Mouse (Mus musculus): ENCODE results near the gene Bivm.

Bivm gene

GRCm38 (mm10) chr1:44118239-44119054, at the start of gene Bivm, which contains the start of gene Kdelc1:
TSS of gene Bivm (plus strand) at chr1:44118957.
TSS of gene Kdelc1 (minus strand) at chr1:44118808.
- peak; percentile 94 to 95 for DNase-seq (ENCODE audit: low spot score in 2 of 2)

- peak; percentile 14 to 19 for DNase-seq (ENCODE audit: low spot score in 2 of 2)
Measured at GRCm38 (mm10) chr1:44101448-44102225, 17.1 kb upstream of the Bivm start.

GRCm38 (mm10) chr1:44102259-44102717, 16.5 kb upstream of the Bivm start, which contains the start of gene Tex30:
TSS of gene Tex30 (minus strand) at chr1:44102441.
- peak; percentile 91 to 93 for DNase-seq (ENCODE audit: low spot score in 2 of 2)

- DNase-seq (ENCODE audit: low spot score in 2 of 2): peak in 1 of 2 experiments; percentile 2
Measured at GRCm38 (mm10) chr1:44102939-44103338, 15.8 kb upstream of the Bivm start.

DNA sequence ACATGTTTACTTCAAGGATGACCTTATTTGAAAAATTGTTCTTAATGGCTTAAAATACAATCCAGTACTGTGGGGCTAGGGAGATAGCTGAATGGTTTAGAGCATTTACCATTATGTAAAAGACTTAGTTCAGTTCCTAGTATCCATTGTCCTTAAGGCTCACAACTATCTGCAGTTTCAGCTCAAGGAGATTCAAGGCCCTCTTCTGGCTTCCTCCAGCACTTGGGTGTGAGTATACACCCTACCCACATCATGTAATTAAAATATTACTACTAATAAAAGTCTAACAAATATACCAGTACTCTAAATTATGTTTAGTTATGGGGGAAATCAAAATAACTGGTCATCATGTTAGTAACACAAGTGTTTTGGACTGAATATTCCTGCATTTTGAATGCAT, 1.2 kb upstream of the Bivm start:
- no peak for DNase-seq (ENCODE audit: low spot score in 2 of 2)

GRCm38 (mm10) chr1:44119201-44120073, 680 bp downstream of the Bivm start:
- DNase-seq (ENCODE audit: low spot score in 2 of 2): peak; percentile 78 to 81

GRCm38 (mm10) chr1:44120074-44120406, 1.3 kb downstream of the Bivm start:
- no peak for DNase-seq (ENCODE audit: low spot score in 2 of 2)

- no peak for DNase-seq (ENCODE audit: low spot score in 2 of 2)
Measured at GRCm38 (mm10) chr1:44122256-44122655, 3.5 kb downstream of the Bivm start.

DNA sequence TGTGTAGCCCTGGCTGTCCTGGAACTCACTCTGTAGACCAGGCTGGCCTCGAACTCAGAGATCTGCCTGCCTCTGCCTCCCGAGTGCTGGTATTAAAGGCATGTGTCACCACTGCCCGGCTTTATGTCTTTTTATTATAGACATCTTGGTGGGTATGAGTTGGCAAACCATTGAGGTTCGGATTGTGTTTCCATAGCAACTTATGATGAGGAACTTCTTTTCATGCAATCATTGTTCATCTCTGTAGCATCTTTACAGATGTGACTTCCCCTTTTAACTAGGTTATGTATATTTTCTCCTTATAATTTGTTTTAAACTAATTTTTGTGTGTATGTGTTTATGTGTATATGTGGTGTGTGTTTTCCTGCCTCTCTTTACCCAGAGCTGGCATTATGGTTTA, 6.8 kb downstream of the Bivm start:
- no peak for DNase-seq (ENCODE audit: low spot score in 2 of 2)

- no peak for DNase-seq (ENCODE audit: low spot score in 2 of 2)
Measured at GRCm38 (mm10) chr1:44129929-44130581, 11.3 kb downstream of the Bivm start.

DNA sequence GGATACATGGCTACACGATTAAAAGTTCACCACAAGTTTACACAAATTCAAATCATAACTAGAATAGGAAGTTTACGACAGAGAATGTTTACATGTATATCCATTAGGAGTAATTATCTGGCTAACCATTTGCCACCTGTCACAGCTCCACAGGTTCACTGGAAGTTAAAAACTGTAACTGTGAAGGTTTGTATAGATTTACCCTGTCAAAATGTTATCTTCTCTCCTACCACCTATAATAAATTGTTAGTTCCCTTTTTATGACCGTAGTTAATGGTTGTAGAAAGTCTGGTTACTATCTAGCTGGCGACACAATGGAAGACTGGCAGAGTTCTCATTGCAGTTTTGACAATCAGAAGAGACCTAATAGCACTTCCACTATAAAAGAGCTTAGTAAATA, 21.5 kb downstream of the Bivm start:
- DNase-seq (ENCODE audit: low spot score in 2 of 2): no peak

DNA sequence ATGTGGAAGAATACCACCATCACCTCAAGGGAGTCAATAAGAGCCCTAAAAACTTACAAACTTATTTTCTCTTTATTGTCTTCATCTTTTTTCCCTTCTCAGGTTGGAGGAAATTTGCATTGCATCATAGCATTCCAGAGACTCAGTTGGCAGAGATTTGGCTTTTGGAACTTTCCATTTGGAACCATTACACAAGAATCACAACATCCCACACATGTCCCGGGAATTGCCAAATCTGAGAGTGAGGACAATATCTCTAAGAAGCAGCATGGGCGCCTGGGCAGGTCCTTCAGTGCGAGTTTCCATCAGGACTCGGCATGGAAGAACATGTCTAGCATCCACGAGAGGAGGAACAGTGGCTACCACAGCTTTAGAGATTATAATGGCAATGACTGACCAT, 24.0 kb downstream of the Bivm start:
- DNase-seq (ENCODE audit: low spot score in 2 of 2): peak in 1 of 2 experiments; percentile 10

DNA sequence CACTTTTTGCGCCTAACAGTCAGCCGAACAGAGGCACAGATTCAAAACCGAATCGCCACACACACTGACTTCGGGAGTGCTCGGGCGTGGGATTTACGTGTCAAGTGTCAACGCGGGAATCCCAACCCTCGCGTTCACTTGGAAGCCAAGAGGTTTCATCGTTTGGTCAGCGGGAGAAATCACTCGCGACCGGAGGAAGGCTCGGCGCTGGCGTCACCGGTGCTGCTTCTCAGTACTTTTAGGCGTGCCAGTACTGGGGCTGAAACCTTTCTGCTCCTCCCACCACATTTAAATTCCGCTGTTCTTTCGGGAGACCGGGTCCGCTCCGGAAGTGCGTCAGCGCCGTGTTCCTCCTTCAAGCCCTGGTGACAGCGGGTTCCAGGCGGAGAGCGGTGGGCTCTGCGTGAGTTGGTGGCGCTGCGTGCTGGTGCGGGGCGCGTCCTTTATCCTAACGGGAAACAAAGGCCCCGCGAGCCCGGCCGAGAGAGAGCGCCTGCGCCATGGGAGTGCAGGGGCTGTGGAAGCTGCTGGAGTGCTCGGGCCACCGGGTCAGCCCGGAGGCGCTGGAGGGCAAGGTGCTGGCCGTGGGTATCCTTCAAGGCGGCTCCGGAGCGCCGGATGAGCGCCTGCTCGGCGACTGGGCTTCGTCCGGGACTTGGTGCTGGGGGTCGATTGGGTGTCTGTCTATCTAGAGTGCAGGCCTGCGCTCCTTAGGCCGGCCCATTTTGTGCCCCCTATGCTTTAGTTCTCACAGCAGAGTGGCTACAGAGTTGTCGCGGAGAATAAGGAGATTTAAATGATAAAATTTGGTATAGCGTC, 29.0 kb downstream of the Bivm start, which contains the start of gene Ercc5:
TSS of gene Ercc5 (plus strand) at position 182 of the 819 bp plus-strand sequence.
- DNase-seq (ENCODE audit: low spot score in 2 of 2): peak; percentile 91 to 94

- no peak for DNase-seq (ENCODE audit: low spot score in 2 of 2)
Measured at GRCm38 (mm10) chr1:44148706-44149105, 29.9 kb downstream of the Bivm start.

DNA sequence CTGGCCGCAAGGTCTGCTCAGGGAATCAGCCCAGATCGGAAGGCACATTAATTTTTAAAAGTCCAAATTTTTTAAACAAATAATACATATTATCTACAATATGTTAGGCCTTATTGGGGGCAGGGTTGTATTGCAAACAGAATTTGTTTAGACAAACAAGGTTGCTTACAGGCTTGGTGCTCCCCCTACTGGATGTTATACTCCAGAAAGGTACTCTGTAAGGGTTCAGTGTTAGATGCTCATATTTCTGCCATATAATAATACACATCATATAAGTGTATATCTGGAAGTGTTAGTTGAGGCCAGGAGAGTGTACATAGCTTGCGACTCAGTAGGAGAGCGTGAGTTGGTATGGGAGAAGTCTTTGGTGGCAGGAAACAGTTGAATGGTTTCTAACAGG, 36.5 kb downstream of the Bivm start:
- no peak for DNase-seq (ENCODE audit: low spot score in 2 of 2)

DNA sequence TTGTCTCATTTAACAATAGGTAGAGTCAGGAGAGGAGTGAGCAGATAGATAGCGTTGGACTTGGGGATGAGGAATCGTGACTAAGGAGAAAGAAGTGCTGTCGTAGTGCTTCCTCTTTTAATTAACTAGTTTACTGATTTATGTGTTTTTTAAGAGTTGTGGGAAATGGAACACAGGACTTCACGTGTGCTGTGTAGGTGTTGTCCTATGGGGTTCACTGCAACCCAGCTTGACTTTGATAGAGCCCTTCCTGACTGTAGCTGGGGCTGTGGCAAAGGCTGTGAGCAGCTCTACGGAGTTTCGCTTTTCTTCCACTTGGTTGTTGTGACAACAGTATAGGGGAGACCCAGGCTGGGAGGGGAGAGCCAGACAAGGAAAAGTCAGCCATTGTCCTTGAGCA, 39.6 kb downstream of the Bivm start:
- DNase-seq (ENCODE audit: low spot score in 2 of 2): no peak

GRCm38 (mm10) chr1:44161818-44162217, 43.1 kb downstream of the Bivm start:
- no peak for DNase-seq (ENCODE audit: low spot score in 2 of 2)

DNA sequence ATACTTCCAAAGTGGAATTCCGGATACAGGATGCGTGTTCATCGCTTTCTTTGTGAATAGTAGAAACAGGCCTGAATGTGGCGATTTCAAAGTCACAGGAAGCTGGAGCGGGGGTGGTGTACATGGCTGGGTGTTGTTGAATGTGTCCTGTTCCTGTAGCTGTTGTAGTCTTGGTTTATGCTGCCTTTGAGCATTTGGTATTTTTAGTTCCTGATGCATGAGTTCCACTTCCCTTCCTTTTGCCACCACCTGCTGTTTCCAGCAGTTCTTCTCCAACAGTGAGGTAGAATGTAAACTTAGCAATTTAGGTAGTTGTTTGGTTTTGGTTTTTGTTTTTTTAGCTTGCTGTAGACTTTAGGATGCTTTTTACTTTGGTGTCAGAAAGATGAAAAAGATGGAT, 43.6 kb downstream of the Bivm start:
- DNase-seq (ENCODE audit: low spot score in 2 of 2): no peak

GRCm38 (mm10) chr1:44167859-44168383, 49.2 kb downstream of the Bivm start:
- no peak for DNase-seq (ENCODE audit: low spot score in 2 of 2)

DNA sequence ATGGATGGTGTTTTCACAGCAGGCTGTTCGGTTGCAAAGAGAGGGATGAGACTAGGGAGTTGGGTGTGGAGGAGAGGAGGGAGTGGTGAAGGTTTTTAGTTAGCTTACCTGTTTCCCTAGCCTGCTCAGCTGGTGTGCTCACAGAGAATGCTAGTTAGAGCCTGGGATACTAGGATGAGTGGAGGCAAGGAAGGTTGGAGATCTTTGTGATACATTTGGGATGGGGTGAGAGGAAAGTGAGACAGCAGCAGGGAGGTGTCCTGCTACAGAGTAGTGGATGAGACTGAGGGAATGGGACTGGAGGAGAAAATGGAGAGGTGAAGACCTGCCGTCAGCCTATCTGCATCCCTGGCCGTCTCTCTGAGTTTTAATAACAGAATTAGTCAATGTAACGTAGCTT, 53.9 kb downstream of the Bivm start:
- no peak for DNase-seq (ENCODE audit: low spot score in 2 of 2)

All from heart, adult 9 months (tissue).